Mouse (Mus musculus): ENCODE data around the gene Otulin.

- TF ChIP-seq CTCF (conservative IDR thresholded peaks at IDR 0.05; ENCODE audit: insufficient read depth, insufficient read length, low read depth, low read length) (no peak), POLR2A (IDR thresholded peaks at IDR 0.05; ENCODE audit: low read depth, low read length) (no peak)
Measured at GRCm38 (mm10) chr15:27551117-27552114, 79.1 kb downstream of the Otulin start.

Measured in kidney, adult 2 months (tissue).